1 mouse cellular context compared by ENCODE assay signal in genomic region chr6:124755831-124756595, GRCm38 (mm10).
TF ChIP-seq lines count a peak whose summit lies in the region.

TSS of gene Gm45234 (minus strand) at chr6:124756021.
TSS of gene Atn1 (minus strand) at chr6:124756524.

TF ChIP-seq in CH12.LX, 34 proteins besides CTCF, POLR2A, EP300 and RAD21 (continued from another document):
- TF ChIP-seq JUN (IDR thresholded peaks at IDR 0.05; ENCODE audit: insufficient read depth, low read depth, low read length) = no peak
- no peak for TF ChIP-seq JUND (conservative IDR thresholded peaks at IDR 0.05; ENCODE audit: low read depth, low read length)
- TF ChIP-seq MAZ (IDR thresholded peaks at IDR 0.05; ENCODE audit: low read depth, low read length) = peak; percentile 72; the same call in 1 of the 2 replicates
- 0 out of 2 replicates have a peak, but pooled peaks have one; percentile 25 for TF ChIP-seq CHD2 (IDR thresholded peaks at IDR 0.05; ENCODE audit: low read length)
